Mouse (Mus musculus) forebrain, embryonic 12.5 days (tissue): Measurements from ENCODE around the gene Pappa. TPM values are rescaled to one million over a fixed set of nuclear protein-coding genes. Genes with fewer than 3 reads are reported as not detected.

ENCODE experiments used
- ATAC-seq: fragments of 200-750 bp; cut with Nextera tagmentation; 2 replicates; pipeline ENCODE4 v1.8.0; 2017; ENCODE audit warnings: moderate TSS enrichment; ENCODE audit not compliant: low FRiP score
- H3K27ac ChIP-seq: fragments of 300-500 bp; sonication (generic); 2 replicates; pipeline ENCODE4 v1.5.1; 2016; ENCODE audit warnings: mild to moderate bottlenecking
- H3K27me3 ChIP-seq: fragments of 300-500 bp; sonication (generic); 2 replicates; pipeline ENCODE4 v1.6.1; 2016; ENCODE audit warnings: mild to moderate bottlenecking
- H3K36me3 ChIP-seq: fragments of 300-500 bp; sonication (generic); replicated peaks from 2 replicates; pipeline ENCODE4 v1.6.1; 2016; ENCODE audit warnings: mild to moderate bottlenecking
- H3K4me1 ChIP-seq: fragments of 300-500 bp; sonication (generic); 2 replicates; pipeline ENCODE4 v1.6.1; 2016
- H3K4me2 ChIP-seq: fragments of 300-500 bp; sonication (generic); 2 replicates; pipeline ENCODE4 v1.6.1; 2016; ENCODE audit warnings: mild to moderate bottlenecking, moderate library complexity
- H3K4me3 ChIP-seq: fragments of 300-500 bp; sonication (generic); replicated peaks from 2 replicates; pipeline ENCODE4 v1.5.1; 2016; ENCODE audit warnings: mild to moderate bottlenecking
- H3K9ac ChIP-seq: fragments of 300-500 bp; sonication (generic); 2 replicates; pipeline ENCODE4 v1.6.1; 2016; ENCODE audit warnings: mild to moderate bottlenecking
- H3K9me3 ChIP-seq: fragments of 300-500 bp; sonication (generic); 2 replicates; pipeline ENCODE4 v1.6.1; 2016
- WGBS: fragments of 180-500 bp; shearing (Covaris S2); methylation state at CpG from one replicate; pipeline ENCODE4 v1.1.7; 2016; 5-methylcytosine and 5-hydroxymethylcytosine counted together
- polyA plus RNA-seq: library from polyadenylated mRNA; unstranded; fragments of >200 nt; fragmentation: Nextera tagmentation; extraction: Ambion mirVana; gene quantifications from 2 replicates; pipeline ENCODE4 v1.2.1, GENCODE M21; 2016

Gene Pappa
- polyA plus RNA-seq: 2.4 and 2.5 TPM in 2 replicates

GRCm38 (mm10) chr4:65123741-65124224, at the start of gene Pappa:
Gene Pappa, plus strand, starts transcription at chr4:65124174.
- Histone ChIP-seq H3K27me3 (peaks cover 22% of the 10 kb centered on the region), H3K4me1 (peaks cover 26% of the 10 kb centered on the region), H3K9me3 (no peaks in the 10 kb centered on the region), H3K9ac (peak within 1 kb of the TSS; percentile 74), H3K27ac (no peak within 1 kb of the TSS), H3K36me3 (no peaks in the 10 kb centered on the region), H3K4me3 (peak within 1 kb of the TSS; percentile 64), H3K4me2 (peak within 1 kb of the TSS; percentile 94)
- ATAC-seq: no peak
- under 1% methylated on average over 16 of the region's 16 CpGs for WGBS

- Histone ChIP-seq H3K4me3 (no peak overlapping the region), H3K36me3 (no peaks in the 10 kb centered on the region), H3K27ac (no peak overlapping the region), H3K27me3 (no peaks in the 10 kb centered on the region), H3K9ac (no peak overlapping the region), H3K9me3 (no peaks in the 10 kb centered on the region), H3K4me2 (no peak overlapping the region), H3K4me1 (no peaks in the 10 kb centered on the region)
- ATAC-seq: no peak
- 85% methylated on average over 6 of the region's 6 CpGs for WGBS
Measured at GRCm38 (mm10) chr4:65077906-65078615, 45.9 kb upstream of the Pappa start.

- whole genome bisulfite sequencing: 83% methylated on average over 1 of the region's 1 CpGs
Measured at GRCm38 (mm10) chr4:65086864-65087263, 37.1 kb upstream of the Pappa start.

GRCm38 (mm10) chr4:65087592-65087991, 36.4 kb upstream of the Pappa start:
- no peaks in the 10 kb centered on the region for H3K36me3 ChIP-seq
- H3K27me3 ChIP-seq: no peaks in the 10 kb centered on the region
- 87% methylated on average over 5 of the region's 5 CpGs for WGBS
- H3K4me3 ChIP-seq: no peak overlapping the region
- no peak for ATAC-seq
- H3K27ac ChIP-seq: no peak overlapping the region
- no peak overlapping the region for H3K4me2 ChIP-seq
- H3K4me1 ChIP-seq: no peaks in the 10 kb centered on the region
- no peak overlapping the region for H3K9ac ChIP-seq
- no peaks in the 10 kb centered on the region for H3K9me3 ChIP-seq

More at GRCm38 (mm10) chr4:65086864-65087263, 37.1 kb upstream of the Pappa start:
- Histone ChIP-seq H3K9me3 (no peaks in the 10 kb centered on the region), H3K4me2 (no peak overlapping the region), H3K27ac (no peak overlapping the region), H3K9ac (no peak overlapping the region), H3K4me1 (no peaks in the 10 kb centered on the region), H3K36me3 (no peaks in the 10 kb centered on the region), H3K4me3 (no peak overlapping the region), H3K27me3 (no peaks in the 10 kb centered on the region)
- ATAC-seq: no peak

GRCm38 (mm10) chr4:65092191-65092590, 31.8 kb upstream of the Pappa start:
- ATAC-seq: no peak

GRCm38 (mm10) chr4:65120329-65120728, 3.6 kb upstream of the Pappa start:
- ATAC-seq: no peak
- H3K9me3 ChIP-seq: no peaks in the 10 kb centered on the region
- H3K4me3 ChIP-seq: no peak overlapping the region
- no peaks in the 10 kb centered on the region for H3K36me3 ChIP-seq
- no peak overlapping the region for H3K27ac ChIP-seq
- no peak overlapping the region for H3K9ac ChIP-seq
- H3K4me2 ChIP-seq: no peak overlapping the region
- peaks cover 14% of the 10 kb centered on the region for H3K4me1 ChIP-seq
- peaks cover 7% of the 10 kb centered on the region; the same call in 1 of the 2 replicates for H3K27me3 ChIP-seq
- WGBS: 78% methylated on average over 1 of the region's 1 CpGs

More at GRCm38 (mm10) chr4:65092191-65092590, 31.8 kb upstream of the Pappa start:
- Histone ChIP-seq H3K27ac (no peak overlapping the region), H3K4me3 (no peak overlapping the region), H3K9ac (no peak overlapping the region), H3K36me3 (no peaks in the 10 kb centered on the region), H3K9me3 (no peaks in the 10 kb centered on the region), H3K4me1 (no peaks in the 10 kb centered on the region), H3K4me2 (no peak overlapping the region), H3K27me3 (no peaks in the 10 kb centered on the region)
- 8% methylated on average over 1 of the region's 1 CpGs for WGBS

- 0% methylated on average over 2 of the region's 2 CpGs for WGBS
- peaks cover 13% of the 10 kb centered on the region for H3K27me3 ChIP-seq
- H3K27ac ChIP-seq: no peak overlapping the region
- no peak for ATAC-seq
- no peaks in the 10 kb centered on the region for H3K36me3 ChIP-seq
- H3K4me3 ChIP-seq: no peak overlapping the region
- H3K4me2 ChIP-seq: 0 out of 2 replicates have a peak overlapping the region, but pooled peaks have one; percentile 94
- no peaks in the 10 kb centered on the region for H3K9me3 ChIP-seq
- peaks cover 26% of the 10 kb centered on the region for H3K4me1 ChIP-seq
- H3K9ac ChIP-seq: no peak overlapping the region
Measured at GRCm38 (mm10) chr4:65122841-65123240, 1.1 kb upstream of the Pappa start.

- peak overlapping the region; percentile 74 for H3K9ac ChIP-seq
- no peak overlapping the region for H3K27ac ChIP-seq
- WGBS: under 1% methylated on average over 63 of the region's 80 CpGs
- peak overlapping the region; percentile 94 for H3K4me2 ChIP-seq
- ATAC-seq: peak; percentile 65
- no peaks in the 10 kb centered on the region for H3K36me3 ChIP-seq
- H3K27me3 ChIP-seq: peaks cover 29% of the 10 kb centered on the region
- H3K4me1 ChIP-seq: peaks cover 26% of the 10 kb centered on the region
- H3K4me3 ChIP-seq: peak overlapping the region; percentile 64
- H3K9me3 ChIP-seq: no peaks in the 10 kb centered on the region
Measured at GRCm38 (mm10) chr4:65124369-65125151, 586 bp downstream of the Pappa start.

GRCm38 (mm10) chr4:65125341-65126332, 1.7 kb downstream of the Pappa start:
- H3K27me3 ChIP-seq: peaks cover 31% of the 10 kb centered on the region
- 0 out of 2 replicates have a peak overlapping the region, but pooled peaks have one; percentile 33 for H3K27ac ChIP-seq
- peaks cover 26% of the 10 kb centered on the region for H3K4me1 ChIP-seq
- H3K9ac ChIP-seq: peak overlapping the region; percentile 74
- no peaks in the 10 kb centered on the region for H3K36me3 ChIP-seq
- under 1% methylated on average over 30 of the region's 30 CpGs for WGBS
- H3K9me3 ChIP-seq: no peaks in the 10 kb centered on the region
- H3K4me2 ChIP-seq: peak overlapping the region; percentile 94
- H3K4me3 ChIP-seq: peak overlapping the region; percentile 64
- peak; percentile 51 for ATAC-seq

GRCm38 (mm10) chr4:65126451-65127290, 2.7 kb downstream of the Pappa start:
- Histone ChIP-seq H3K9ac (peak overlapping the region; percentile 74), H3K4me3 (peak overlapping the region; percentile 64), H3K9me3 (no peaks in the 10 kb centered on the region), H3K27ac (0 out of 2 replicates have a peak overlapping the region, but pooled peaks have one; percentile 31), H3K27me3 (peaks cover 31% of the 10 kb centered on the region), H3K36me3 (no peaks in the 10 kb centered on the region), H3K4me2 (peak overlapping the region; percentile 94), H3K4me1 (peaks cover 26% of the 10 kb centered on the region)
- ATAC-seq: peak; percentile 47; the same call in 1 of the 2 replicates
- WGBS: 4% methylated on average over 23 of the region's 23 CpGs

- Histone ChIP-seq H3K36me3 (no peaks in the 10 kb centered on the region), H3K4me1 (peaks cover 26% of the 10 kb centered on the region), H3K9me3 (no peaks in the 10 kb centered on the region), H3K27ac (no peak overlapping the region), H3K9ac (peak overlapping the region; percentile 38; the same call in 1 of the 2 replicates), H3K4me2 (peak overlapping the region; percentile 94), H3K4me3 (no peak overlapping the region), H3K27me3 (peaks cover 31% of the 10 kb centered on the region)
- 17% methylated on average over 6 of the region's 6 CpGs for WGBS
- ATAC-seq: no peak
Measured at GRCm38 (mm10) chr4:65127291-65127590, 3.3 kb downstream of the Pappa start.
